Mouse (Mus musculus): ENCODE measurements around the gene Bmp2k. TPM values are rescaled to one million over a fixed set of nuclear protein-coding genes. Genes with fewer than 3 reads are reported as not detected.
"Not testable (repeated sequence)": the region's sequence is repeated elsewhere in the genome, so short reads cannot be mapped to it uniquely, and the experiment has no call there.

The Bmp2k gene
- polyA plus RNA-seq, 1 experiment from 2014 or later, result 13.4 TPM

DNA sequence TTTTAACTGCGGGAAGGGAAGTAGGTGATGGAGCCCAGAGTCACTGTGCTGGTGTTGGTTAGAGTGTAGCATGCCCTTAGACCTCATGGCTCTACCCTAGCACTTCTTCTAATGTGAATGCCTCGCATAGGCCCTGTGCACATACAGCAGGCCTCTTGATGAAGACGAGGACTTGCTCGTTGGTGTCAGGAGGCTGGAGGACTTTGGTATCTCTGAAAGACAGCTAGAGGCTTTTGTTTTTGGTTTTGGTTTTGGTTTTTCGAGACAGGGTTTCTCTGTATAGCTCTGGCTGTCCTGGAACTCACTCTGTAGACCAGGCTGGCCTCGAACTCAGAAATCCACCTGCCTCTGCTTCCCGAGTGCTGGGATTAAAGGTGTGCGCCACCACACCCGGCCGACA lies 11.7 kb downstream of the Bmp2k start:
- H3K36me3 ChIP-seq; H3K9ac ChIP-seq; H3K27me3 ChIP-seq; H3K4me1 ChIP-seq; H3K9me3 ChIP-seq; H3K4me2 ChIP-seq; H3K4me3 ChIP-seq; H3K27ac ChIP-seq; ATAC-seq (ENCODE audit: insufficient number of reproducible peaks, low FRiP score, low TSS enrichment, low read depth): not testable (repeated sequence)
- 88% methylated on average over 10 of the region's 10 CpGs for WGBS

DNA sequence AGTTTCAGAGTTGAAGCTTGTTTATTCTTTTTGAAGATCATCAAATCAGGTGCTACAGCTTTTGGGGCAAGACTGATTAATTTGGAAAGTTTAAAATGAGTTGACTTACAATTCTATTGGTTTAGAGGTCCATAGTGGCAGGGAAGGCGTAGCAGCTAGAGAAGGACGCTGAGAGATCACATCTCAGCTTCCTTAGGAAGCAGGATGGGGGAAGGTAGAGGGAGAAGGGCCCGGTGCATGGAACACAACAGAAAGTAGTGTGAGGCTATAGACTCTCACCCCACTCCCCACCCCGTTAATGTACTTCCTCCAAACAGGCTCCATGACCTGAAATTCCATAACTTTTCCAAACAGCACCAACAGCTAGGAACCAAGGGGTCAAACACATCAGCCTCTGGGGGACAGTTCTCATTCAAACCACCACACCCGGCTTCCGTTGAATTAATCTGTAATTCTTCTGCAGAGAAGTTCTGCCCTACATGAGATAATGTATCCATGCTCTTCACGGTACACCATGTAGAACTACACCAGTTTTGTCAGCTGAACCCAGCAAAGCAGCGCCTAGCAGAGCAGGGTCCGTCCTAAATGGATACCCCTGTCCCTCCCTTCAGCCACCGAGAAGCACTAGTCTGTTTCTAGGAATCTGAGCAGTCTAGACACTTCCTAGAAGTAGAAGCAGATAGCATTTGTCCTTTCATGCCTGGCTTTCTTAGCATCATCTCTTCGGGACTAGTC lies 12.3 kb downstream of the Bmp2k start:
- no peaks in the 10 kb centered on the region for H3K9me3 ChIP-seq
- H3K9ac ChIP-seq, result no peak overlapping the region
- no peak for ATAC-seq (ENCODE audit: insufficient number of reproducible peaks, low FRiP score, low TSS enrichment, low read depth)
- H3K4me3 ChIP-seq, result no peak overlapping the region
- no peaks in the 10 kb centered on the region for H3K36me3 ChIP-seq
- no peaks in the 10 kb centered on the region for H3K27me3 ChIP-seq
- no peak overlapping the region for H3K4me2 ChIP-seq
- WGBS, result 90% methylated on average over 11 of the region's 11 CpGs
- no peak overlapping the region for H3K27ac ChIP-seq
- no peaks in the 10 kb centered on the region for H3K4me1 ChIP-seq

DNA sequence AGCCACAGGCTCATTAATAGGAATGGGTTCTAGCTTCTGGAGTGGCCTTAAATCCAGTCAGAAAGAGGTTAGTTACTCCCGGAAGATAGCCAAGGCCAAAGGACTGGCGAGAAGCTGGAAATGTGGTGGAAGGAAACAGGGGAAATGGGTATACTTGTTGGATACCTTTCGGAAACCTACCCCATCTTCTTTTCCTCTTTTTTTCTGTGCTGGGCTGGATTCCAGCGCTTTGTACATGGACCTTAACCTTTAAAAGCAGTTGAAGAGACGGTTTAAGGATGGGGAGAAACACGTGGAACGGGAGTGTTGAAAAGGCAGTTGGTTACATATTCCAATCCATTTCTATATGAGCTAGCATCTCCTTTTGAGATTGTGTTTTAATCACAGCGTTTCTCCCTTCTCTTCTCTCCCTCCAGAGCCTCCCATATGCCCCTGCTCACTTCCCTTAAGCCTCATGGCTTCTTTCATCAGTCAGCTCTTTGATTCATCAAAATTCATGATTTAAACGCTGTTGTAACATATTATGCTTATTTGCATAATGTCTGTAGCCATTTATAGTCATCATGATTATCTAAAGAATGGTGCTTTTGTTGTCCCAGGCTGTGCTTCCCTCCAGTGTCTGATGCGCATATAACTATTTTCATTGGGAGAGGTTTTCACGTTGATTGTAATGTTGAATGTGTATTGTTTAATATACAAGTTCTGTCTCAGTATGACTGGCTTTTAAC lies 18.5 kb downstream of the Bmp2k start:
- Histone ChIP-seq H3K9ac (no peak overlapping the region), H3K4me2 (no peak overlapping the region), H3K4me3 (no peak overlapping the region), H3K4me1 (0 out of 2 replicates have a peak, but pooled peaks cover 4% of the 10 kb centered on the region), H3K36me3 (no peaks in the 10 kb centered on the region), H3K27me3 (no peaks in the 10 kb centered on the region), H3K9me3 (no peaks in the 10 kb centered on the region), H3K27ac (no peak overlapping the region)
- no peak for ATAC-seq (ENCODE audit: insufficient number of reproducible peaks, low FRiP score, low TSS enrichment, low read depth)
- 84% methylated on average over 11 of the region's 11 CpGs for WGBS

DNA sequence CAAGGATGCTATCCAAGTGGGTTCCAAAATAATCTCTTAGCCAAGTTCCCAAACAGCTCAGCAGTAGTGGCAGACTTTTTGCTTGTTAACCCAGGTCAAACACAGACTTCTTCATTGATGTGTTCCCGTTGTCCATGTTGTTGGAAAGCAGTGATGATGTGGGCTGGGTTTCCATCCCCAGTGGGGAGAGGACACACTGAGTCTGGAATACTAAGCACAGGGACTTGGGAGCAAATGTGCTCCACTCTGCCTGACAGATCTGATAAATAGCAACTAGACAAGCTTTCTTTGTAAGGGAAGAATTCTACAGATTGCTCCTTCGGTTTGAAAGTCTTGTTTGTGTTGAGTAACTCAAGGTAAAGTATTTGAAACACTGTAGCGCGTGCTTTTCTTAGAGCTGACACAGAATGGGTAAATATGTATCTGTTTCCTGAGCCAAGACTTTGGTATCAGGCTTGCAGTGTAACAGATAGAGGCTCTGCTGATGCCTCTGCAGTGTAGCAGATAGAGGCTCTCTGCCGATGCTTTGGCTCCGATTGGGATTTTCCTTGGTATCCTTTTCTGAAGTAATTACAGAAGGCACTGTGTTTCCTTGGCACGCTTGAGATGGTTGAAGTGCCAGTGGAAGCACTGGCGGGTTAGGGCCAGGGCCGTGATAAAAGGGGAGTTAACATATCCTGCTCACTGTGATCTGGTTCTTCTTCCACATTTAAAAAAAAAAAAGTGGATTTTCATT lies 19.5 kb downstream of the Bmp2k start:
- no peak for ATAC-seq (ENCODE audit: insufficient number of reproducible peaks, low FRiP score, low TSS enrichment, low read depth)
- no peaks in the 10 kb centered on the region for H3K27me3 ChIP-seq
- no peak overlapping the region for H3K27ac ChIP-seq
- H3K36me3 ChIP-seq, result no peaks in the 10 kb centered on the region
- 88% methylated on average over 9 of the region's 9 CpGs for WGBS
- H3K4me2 ChIP-seq, result no peak overlapping the region
- no peaks in the 10 kb centered on the region for H3K9me3 ChIP-seq
- H3K4me3 ChIP-seq, result no peak overlapping the region
- no peak overlapping the region for H3K9ac ChIP-seq
- 0 out of 2 replicates have a peak, but pooled peaks cover 4% of the 10 kb centered on the region for H3K4me1 ChIP-seq

DNA sequence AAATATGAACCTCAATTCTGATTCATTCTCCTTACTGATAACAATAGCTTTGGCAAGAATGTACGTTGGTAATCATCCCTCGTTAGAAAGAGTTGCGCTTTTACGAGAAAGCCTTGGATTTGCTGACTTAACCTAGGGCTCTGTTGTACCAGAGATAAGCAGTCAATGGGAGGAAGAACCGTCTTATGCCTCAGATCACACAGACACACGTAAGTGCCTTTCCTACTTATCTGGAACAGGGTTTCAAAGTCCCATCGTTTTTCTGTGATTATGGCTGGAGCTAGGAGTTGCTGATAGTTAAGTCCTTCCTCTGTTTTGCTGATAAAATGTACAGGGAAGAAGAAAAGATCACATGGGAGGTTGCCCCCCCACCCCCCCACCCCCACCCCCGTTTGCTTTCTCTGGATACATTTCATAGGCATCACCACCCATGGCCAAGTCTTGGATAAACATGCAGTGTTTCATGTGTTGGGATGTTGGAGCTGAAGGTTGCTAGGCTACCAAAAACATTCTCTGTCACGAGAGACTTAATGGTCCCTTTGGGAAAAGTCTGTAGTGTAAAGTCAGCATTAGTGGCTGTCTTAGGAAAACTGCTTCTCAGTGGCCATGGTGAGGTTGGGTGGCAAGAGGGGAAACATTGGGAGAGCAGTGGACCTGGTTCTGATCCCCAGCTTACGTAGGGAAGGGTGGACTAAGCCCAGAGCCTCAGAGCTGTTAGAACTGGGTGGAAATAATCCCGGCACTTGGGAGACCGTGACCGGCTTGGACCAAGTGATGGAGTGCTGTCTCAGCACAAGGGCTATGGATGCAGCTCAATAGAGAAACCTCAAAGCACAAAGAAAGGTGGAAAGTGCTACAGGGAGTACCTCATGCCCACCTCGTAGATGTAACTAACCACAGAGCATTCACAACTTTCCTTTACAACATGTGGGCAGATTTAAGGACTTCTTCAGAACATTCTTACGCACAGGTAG lies 25.1 kb downstream of the Bmp2k start:
- H3K27ac ChIP-seq, result no peak overlapping the region
- ATAC-seq (ENCODE audit: insufficient number of reproducible peaks, low FRiP score, low TSS enrichment, low read depth), result no peak
- no peaks in the 10 kb centered on the region for H3K9me3 ChIP-seq
- H3K4me1 ChIP-seq, result peaks cover 8% of the 10 kb centered on the region; the same call in 1 of the 2 replicates
- H3K36me3 ChIP-seq, result no peaks in the 10 kb centered on the region
- no peak overlapping the region for H3K9ac ChIP-seq
- WGBS, result 57% methylated on average over 15 of the region's 15 CpGs
- no peak overlapping the region for H3K4me2 ChIP-seq
- no peak overlapping the region for H3K4me3 ChIP-seq
- H3K27me3 ChIP-seq, result no peaks in the 10 kb centered on the region

DNA sequence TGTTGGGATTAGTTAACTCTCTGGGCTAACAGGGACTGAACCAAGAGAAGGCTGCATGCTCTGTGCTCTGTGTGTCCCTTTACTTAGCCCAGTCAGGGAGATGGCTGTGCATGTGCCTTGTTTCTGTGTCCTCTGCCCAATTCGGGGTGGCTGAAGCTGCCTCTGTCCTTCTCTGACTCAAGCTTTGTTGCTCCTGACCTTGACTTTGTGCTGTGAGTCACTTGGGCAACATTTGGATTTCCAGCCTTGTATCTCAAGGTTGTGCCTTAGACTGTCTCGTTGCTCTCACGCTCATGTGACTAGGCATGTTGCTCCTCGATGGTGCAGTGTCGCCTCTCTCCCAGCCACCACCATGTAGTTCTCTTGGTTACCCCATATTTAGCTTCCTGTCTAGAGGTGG lies 27.3 kb downstream of the Bmp2k start:
- H3K4me1 ChIP-seq, result peaks cover 7% of the 10 kb centered on the region; the same call in 1 of the 2 replicates
- ATAC-seq (ENCODE audit: insufficient number of reproducible peaks, low FRiP score, low TSS enrichment, low read depth), result no peak
- no peaks in the 10 kb centered on the region for H3K36me3 ChIP-seq
- no peaks in the 10 kb centered on the region for H3K9me3 ChIP-seq
- no peak overlapping the region for H3K4me3 ChIP-seq
- H3K27me3 ChIP-seq, result no peaks in the 10 kb centered on the region
- H3K4me2 ChIP-seq, result no peak overlapping the region
- H3K27ac ChIP-seq, result no peak overlapping the region
- no peak overlapping the region for H3K9ac ChIP-seq
- 92% methylated on average over 5 of the region's 5 CpGs for WGBS

DNA sequence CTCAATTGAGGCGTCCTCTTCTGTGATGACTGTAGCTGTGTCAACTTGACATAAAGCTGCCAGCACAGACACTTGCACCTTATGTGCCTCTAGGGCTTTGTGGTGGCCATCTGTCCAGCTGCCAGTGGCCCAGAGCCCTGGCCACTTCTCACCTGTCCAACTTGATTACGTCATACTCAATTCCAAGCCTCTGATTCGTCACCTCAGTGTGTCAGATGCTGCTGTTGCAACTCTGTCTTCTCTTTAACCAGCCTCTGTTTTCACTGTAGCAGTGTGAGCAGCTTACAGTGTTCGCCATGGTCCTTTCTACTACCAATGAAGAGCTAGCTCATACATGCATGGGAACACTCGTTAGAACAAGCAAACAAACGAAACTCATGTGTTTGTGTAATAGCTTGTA lies 28.2 kb downstream of the Bmp2k start:
- Histone ChIP-seq H3K36me3 (no peaks in the 10 kb centered on the region), H3K4me1 (peaks cover 4% of the 10 kb centered on the region; the same call in 1 of the 2 replicates), H3K9ac (no peak overlapping the region), H3K9me3 (no peaks in the 10 kb centered on the region), H3K4me2 (no peak overlapping the region), H3K4me3 (no peak overlapping the region), H3K27me3 (no peaks in the 10 kb centered on the region), H3K27ac (no peak overlapping the region)
- 75% methylated on average over 6 of the region's 6 CpGs for WGBS
- no peak for ATAC-seq (ENCODE audit: insufficient number of reproducible peaks, low FRiP score, low TSS enrichment, low read depth)

DNA sequence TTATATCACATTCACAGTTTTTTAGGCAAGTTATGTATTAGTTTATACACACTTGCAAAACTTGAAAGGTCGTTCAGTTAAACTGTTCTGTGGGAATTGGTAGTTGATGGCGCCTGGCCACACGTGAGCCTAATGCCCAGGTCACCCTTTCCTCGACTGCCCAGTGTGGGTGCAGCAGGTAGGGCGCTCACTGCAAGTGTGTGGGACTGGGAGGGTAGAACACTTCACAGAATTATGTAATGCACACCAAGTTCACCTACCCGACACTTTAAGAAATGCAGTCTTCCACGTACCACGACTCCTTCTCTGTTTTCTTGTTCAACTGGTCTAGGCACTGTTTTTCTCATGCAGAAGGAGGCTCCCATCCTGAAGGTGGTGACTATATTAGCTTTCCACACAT lies 30.5 kb downstream of the Bmp2k start:
- Histone ChIP-seq H3K36me3 (no peaks in the 10 kb centered on the region), H3K9ac (no peak overlapping the region), H3K4me3 (no peak overlapping the region), H3K27me3 (no peaks in the 10 kb centered on the region), H3K4me1 (no peaks in the 10 kb centered on the region), H3K27ac (no peak overlapping the region), H3K9me3 (no peaks in the 10 kb centered on the region), H3K4me2 (no peak overlapping the region)
- ATAC-seq (ENCODE audit: insufficient number of reproducible peaks, low FRiP score, low TSS enrichment, low read depth), result no peak
- WGBS, result 79% methylated on average over 8 of the region's 8 CpGs

DNA sequence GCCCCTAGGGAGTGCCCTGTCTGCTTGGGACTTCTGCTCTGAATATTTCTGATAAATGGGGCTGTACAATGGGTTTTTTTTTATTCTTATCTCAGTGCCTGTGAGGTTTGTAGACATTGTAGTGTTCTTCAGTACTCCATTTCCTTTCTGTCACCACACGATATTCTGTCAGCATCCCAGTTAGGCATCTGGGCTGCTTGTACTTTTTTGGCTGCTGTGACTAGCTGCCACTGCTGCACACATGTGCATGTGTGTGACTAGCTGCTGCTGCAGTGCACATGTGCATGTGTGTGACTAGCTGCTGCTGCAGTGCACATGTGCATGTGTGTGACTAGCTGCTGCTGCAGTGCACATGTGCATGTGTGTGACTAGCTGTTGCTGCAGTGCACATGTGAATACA lies 31.4 kb downstream of the Bmp2k start:
- H3K9me3 ChIP-seq; H3K36me3 ChIP-seq; H3K4me2 ChIP-seq; H3K4me3 ChIP-seq; H3K27ac ChIP-seq; H3K4me1 ChIP-seq; H3K27me3 ChIP-seq; ATAC-seq (ENCODE audit: insufficient number of reproducible peaks, low FRiP score, low TSS enrichment, low read depth); H3K9ac ChIP-seq: not testable (repeated sequence)
- WGBS, result 75% methylated on average over 1 of the region's 1 CpGs

DNA sequence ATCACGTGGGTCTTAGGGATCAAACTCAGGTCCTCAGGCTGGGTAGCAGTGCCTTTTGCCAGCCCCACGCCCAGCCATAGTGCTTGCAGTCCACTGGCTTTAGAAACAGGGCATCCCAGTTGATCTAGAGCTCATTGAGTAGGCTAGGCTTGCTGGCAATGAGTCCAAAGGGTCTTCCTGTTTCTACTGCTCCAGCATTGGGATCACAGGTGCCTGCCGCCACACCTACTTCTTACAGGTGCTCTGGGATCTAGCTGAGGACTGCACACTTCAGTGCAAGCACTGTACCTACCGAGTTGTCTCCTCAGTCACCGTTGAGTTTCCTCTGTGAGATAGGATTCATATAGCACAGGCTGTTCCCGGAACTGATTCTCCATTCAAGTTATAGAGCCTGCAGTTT lies 34.3 kb downstream of the Bmp2k start:
- Histone ChIP-seq H3K4me2 (no peak overlapping the region), H3K9me3 (no peaks in the 10 kb centered on the region), H3K27me3 (no peaks in the 10 kb centered on the region), H3K4me1 (no peaks in the 10 kb centered on the region; the same call in 1 of the 2 replicates), H3K27ac (no peak overlapping the region), H3K4me3 (no peak overlapping the region), H3K9ac (no peak overlapping the region), H3K36me3 (no peaks in the 10 kb centered on the region)
- WGBS, result 89% methylated on average over 6 of the region's 6 CpGs
- no peak for ATAC-seq (ENCODE audit: insufficient number of reproducible peaks, low FRiP score, low TSS enrichment, low read depth)

DNA sequence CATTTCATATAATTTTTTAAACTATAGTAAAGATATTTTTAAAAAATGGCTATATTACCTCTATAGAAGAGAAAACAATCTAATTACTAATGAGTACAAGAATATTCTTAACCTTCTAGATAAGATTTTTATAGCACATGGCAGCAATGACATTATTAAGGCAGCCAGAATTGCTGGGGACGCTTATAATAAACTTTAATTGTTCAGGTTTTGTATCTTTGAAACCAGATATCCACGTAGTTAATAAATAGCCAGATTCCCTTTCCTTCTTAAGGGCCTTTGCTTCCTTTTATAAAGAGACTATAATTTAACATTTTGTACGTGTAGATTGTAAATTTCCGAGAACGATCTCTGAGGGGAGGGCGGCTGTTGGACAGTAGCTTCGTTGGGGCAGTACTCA lies 47.8 kb downstream of the Bmp2k start:
- 58% methylated on average over 7 of the region's 7 CpGs for WGBS
- Histone ChIP-seq H3K27ac (no peak overlapping the region), H3K4me3 (no peak overlapping the region), H3K4me1 (no peaks in the 10 kb centered on the region), H3K27me3 (no peaks in the 10 kb centered on the region), H3K9ac (no peak overlapping the region), H3K36me3 (peaks cover 3% of the 10 kb centered on the region; the same call in 1 of the 2 replicates), H3K9me3 (no peaks in the 10 kb centered on the region), H3K4me2 (no peak overlapping the region)
- no peak for ATAC-seq (ENCODE audit: insufficient number of reproducible peaks, low FRiP score, low TSS enrichment, low read depth)
